Mouse (Mus musculus) thymus, postnatal 0 days (tissue): Measurements from ENCODE around the gene Cckbr. TPM values are rescaled to one million over a fixed set of nuclear protein-coding genes. Genes with fewer than 3 reads are reported as not detected.

Source experiments
- DNase-seq: peaks from one replicate; pipeline ENCODE4 v3.0.0-alpha.2; 2015; ENCODE audit warnings: low spot score
- polyA plus RNA-seq: library from polyadenylated mRNA; unstranded; fragments of >200 nt; fragmentation: Nextera tagmentation; extraction: Ambion mirVana; gene quantifications from 2 replicates; pipeline ENCODE4 v1.2.1, GENCODE M21; 2015

The Cckbr gene
- 0.06 and 0.20 TPM in 2 replicates for polyA plus RNA-seq

GRCm38 (mm10) chr7:105425424-105426043 lies at the start of gene Cckbr:
Cckbr (plus strand) TSS chr7:105425731.
- DNase-seq, result no peak

GRCm38 (mm10) chr7:105380329-105380728 lies 45.2 kb upstream of the Cckbr start:
- no peak for DNase-seq

GRCm38 (mm10) chr7:105387696-105388095 lies 37.8 kb upstream of the Cckbr start:
- no peak for DNase-seq

- DNase-seq, result no peak
Measured at GRCm38 (mm10) chr7:105390236-105390635, 35.3 kb upstream of the Cckbr start.

- no peak for DNase-seq
Measured at GRCm38 (mm10) chr7:105394606-105395005, 30.9 kb upstream of the Cckbr start.

GRCm38 (mm10) chr7:105395131-105395820 lies 30.3 kb upstream of the Cckbr start:
- DNase-seq, result peak; percentile 28

GRCm38 (mm10) chr7:105396126-105396525 lies 29.4 kb upstream of the Cckbr start:
- no peak for DNase-seq

GRCm38 (mm10) chr7:105399058-105399934 lies 26.2 kb upstream of the Cckbr start:
- no peak for DNase-seq

GRCm38 (mm10) chr7:105399935-105400624 lies 25.5 kb upstream of the Cckbr start, which contains the start of gene Fam160a2:
Fam160a2 (minus strand) TSS chr7:105400054.
- peak; percentile 98 for DNase-seq

- DNase-seq, result no peak
Measured at GRCm38 (mm10) chr7:105404268-105404667, 21.3 kb upstream of the Cckbr start, which contains the start of gene Cnga4. Cnga4 (plus strand) TSS chr7:105404568.

GRCm38 (mm10) chr7:105406322-105406721 lies 19.2 kb upstream of the Cckbr start:
- no peak for DNase-seq

GRCm38 (mm10) chr7:105411874-105412632 lies 13.5 kb upstream of the Cckbr start:
- peak; percentile 59 for DNase-seq

GRCm38 (mm10) chr7:105414385-105414784 lies 11.1 kb upstream of the Cckbr start:
- DNase-seq, result no peak

GRCm38 (mm10) chr7:105416529-105416928 lies 9.0 kb upstream of the Cckbr start:
- DNase-seq, result no peak

GRCm38 (mm10) chr7:105418106-105418505 lies 7.4 kb upstream of the Cckbr start:
- no peak for DNase-seq

- DNase-seq, result no peak
Measured at GRCm38 (mm10) chr7:105420903-105421302, 4.6 kb upstream of the Cckbr start.

GRCm38 (mm10) chr7:105424368-105424767 lies 1.2 kb upstream of the Cckbr start:
- no peak for DNase-seq

GRCm38 (mm10) chr7:105426051-105426450 lies 520 bp downstream of the Cckbr start:
- no peak for DNase-seq

GRCm38 (mm10) chr7:105432058-105432457 lies 6.5 kb downstream of the Cckbr start:
- no peak for DNase-seq

GRCm38 (mm10) chr7:105433859-105434258 lies 8.3 kb downstream of the Cckbr start:
- DNase-seq, result no peak
